Comparison of ENCODE assay signal across 8 mouse cellular contexts in genomic region chr2:31845896-31846691, GRCm38 (mm10). TPM values are rescaled to one million over a fixed set of nuclear protein-coding genes. Genes with fewer than 3 reads are reported as not detected.
DNase-seq lines count a peak whose midpoint lies in the region; ATAC-seq lines count a peak whose summit lies in the region.

Fibcd1 (minus strand) TSS chr2:31846005.

- no peak for ATAC-seq in megakaryocyte, adult 5-6 weeks (ENCODE audit: poor library complexity, severe bottlenecking)
- peak; percentile 15; the same call in 1 of the 2 replicates for ATAC-seq in heart, embryonic 15.5 days (replicated peaks; ENCODE audit: insufficient number of reproducible peaks, insufficient read depth, low FRiP score, low read depth)
- ATAC-seq in limb, embryonic 15.5 days (ENCODE audit: insufficient number of reproducible peaks, low FRiP score, low TSS enrichment, low read depth): no peak

- no peaks in the 10 kb centered on the region for H3K9me3 ChIP-seq in megakaryocyte, embryonic 14.5 days
- no peaks in the 10 kb centered on the region for H3K9me3 ChIP-seq in heart, embryonic 15.5 days (replicated peaks)
- H3K9me3 ChIP-seq in limb, embryonic 15.5 days: no peaks in the 10 kb centered on the region

- 1% methylated on average over 83 of the region's 88 CpGs for WGBS in heart, embryonic 15.5 days
- under 1% methylated on average over 88 of the region's 88 CpGs for WGBS in limb, embryonic 15.5 days

- peak within 1 kb of the TSS; percentile 100 for H3K4me2 ChIP-seq in heart, embryonic 15.5 days
- peak within 1 kb of the TSS; percentile 98 for H3K4me2 ChIP-seq in limb, embryonic 15.5 days

- peak; percentile 51 to 62 for DNase-seq in cerebellum, postnatal 10 days
- no peak for DNase-seq in cerebellum, adult 11 months
- peak; percentile 39 for DNase-seq in splenic B cell, adult 2 months (ENCODE audit: low read depth, low spot score)
- no peak for DNase-seq in gastrocnemius, postnatal 36 days

- peaks cover 83% of the 10 kb centered on the region for H3K27me3 ChIP-seq in megakaryocyte, embryonic 14.5 days (replicated peaks)
- H3K27me3 ChIP-seq in heart, embryonic 15.5 days: peaks cover 70% of the 10 kb centered on the region
- peaks cover 58% of the 10 kb centered on the region for H3K27me3 ChIP-seq in limb, embryonic 15.5 days
- peaks cover 2% of the 10 kb centered on the region; the same call in 1 of the 2 replicates for H3K27me3 ChIP-seq in splenic B cell, adult 2 months (ENCODE audit: control insufficient read depth, insufficient read depth, low read length, poor library complexity, severe bottlenecking)

- H3K4me1 ChIP-seq in megakaryocyte, embryonic 14.5 days: peaks cover 29% of the 10 kb centered on the region
- peaks cover 22% of the 10 kb centered on the region for H3K4me1 ChIP-seq in heart, embryonic 15.5 days (replicated peaks)
- H3K4me1 ChIP-seq in limb, embryonic 15.5 days: peaks cover 25% of the 10 kb centered on the region

- H3K27ac ChIP-seq in heart, embryonic 15.5 days: no peak within 1 kb of the TSS
- no peak within 1 kb of the TSS for H3K27ac ChIP-seq in limb, embryonic 15.5 days

- H3K9ac ChIP-seq in heart, embryonic 15.5 days: peak within 1 kb of the TSS; percentile 48
- no peak within 1 kb of the TSS for H3K9ac ChIP-seq in limb, embryonic 15.5 days

- intact Hi-C loops in gastrocnemius, postnatal 36 days (cut with DNase I): no loop called here

- no peaks in the 10 kb centered on the region for H3K36me3 ChIP-seq in megakaryocyte, embryonic 14.5 days (replicated peaks; ENCODE audit: low read length)
- H3K36me3 ChIP-seq in heart, embryonic 15.5 days: no peaks in the 10 kb centered on the region
- no peaks in the 10 kb centered on the region for H3K36me3 ChIP-seq in limb, embryonic 15.5 days
- H3K36me3 ChIP-seq in splenic B cell, adult 2 months (ENCODE audit: control insufficient read depth, insufficient read depth, low read length, poor library complexity, severe bottlenecking): no peaks in the 10 kb centered on the region

- peak within 1 kb of the TSS; percentile 84 for H3K4me3 ChIP-seq in megakaryocyte, embryonic 14.5 days (replicated peaks)
- peak within 1 kb of the TSS; percentile 62 for H3K4me3 ChIP-seq in heart, embryonic 15.5 days
- peak within 1 kb of the TSS; percentile 55 for H3K4me3 ChIP-seq in limb, embryonic 15.5 days

RNA-seq across cellular contexts. Expression of gene Fibcd1, which starts in this region (rescaled TPM):
- polyA plus RNA-seq in megakaryocyte, embryonic 14.5 days (2012; ENCODE audit: insufficient read depth, low replicate concordance): 0.02 TPM in 1 of 2 replicates, not detected in the other
- not detected in 2 replicates for total RNA-seq in megakaryocyte, adult 5-6 weeks (2015)
- total RNA-seq in megakaryocyte, adult 5-6 weeks (2017): 0.04 TPM in 1 of 2 replicates, not detected in the other
- not detected in 2 replicates for polyA plus RNA-seq in heart, embryonic 15.5 days (2015; fragmentation: Nextera tagmentation; extraction: Ambion mirVana)
- polyA plus RNA-seq in limb, embryonic 15.5 days (2015; fragmentation: Nextera tagmentation; extraction: Ambion mirVana): 0.14 and 0.26 TPM in 2 replicates
- not detected for total RNA-seq in gastrocnemius, postnatal 36 days (2021)

Comparison
In these comparisons a context has a peak if more than half of its experiments do, and no peak if none do; other contexts are left out.
1. DNase-seq: peak in cerebellum, postnatal 10 days (2 of 2) and splenic B cell, adult 2 months (single experiment); none in cerebellum, adult 11 months (single experiment) and gastrocnemius, postnatal 36 days (0 of 2).
2. Peak in ATAC-seq, H3K4me3 ChIP-seq, H3K9ac ChIP-seq and H3K4me2 ChIP-seq in heart, embryonic 15.5 days; RNA of the gene not detected or under 1 TPM.
3. Peak in every context shown above with its lines, with median percentiles within 50 percentile points of each other: H3K4me3 ChIP-seq.